Mouse (Mus musculus): Measurements from ENCODE around the gene Rufy3. TPM values are rescaled to one million over a fixed set of nuclear protein-coding genes. Genes with fewer than 3 reads are reported as not detected.

Gene Rufy3
- total RNA-seq, 1 experiment = 10.8 TPM

DNA sequence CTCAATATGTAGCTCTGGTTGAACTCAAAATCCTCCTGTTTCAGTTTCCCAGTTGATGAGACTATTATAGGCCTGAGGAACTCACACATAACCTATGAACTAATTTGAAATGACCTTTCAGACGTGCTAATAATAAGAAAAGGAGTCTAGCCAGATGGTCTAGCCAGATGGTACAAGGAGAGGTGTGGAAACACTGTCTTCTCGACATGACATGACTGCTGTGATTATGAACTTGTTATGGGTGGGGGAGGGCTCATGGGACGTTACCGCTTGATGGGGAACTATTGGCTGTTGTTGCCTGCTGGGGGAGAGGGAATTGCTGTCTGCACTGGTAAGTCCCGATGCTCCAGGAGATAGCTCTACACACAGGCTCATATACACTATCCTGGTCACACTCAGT is 132.5 kb downstream of the Rufy3 start:
- Histone ChIP-seq H3K4me3 (ENCODE audit: insufficient read depth in 1 of 2, low read depth in 1 of 2, low read length in 2 of 2, poor library complexity in 1 of 2, severe bottlenecking in 1 of 2) (no peak overlapping the region), H3K27ac (ENCODE audit: insufficient read depth, low read depth, low read length, poor library complexity, severe bottlenecking) (no peak overlapping the region), H3K9ac (ENCODE audit: insufficient read depth, low read depth, low read length, poor library complexity, severe bottlenecking) (no peak overlapping the region), H3K36me3 (ENCODE audit: control insufficient read depth, insufficient read depth, low read length, poor library complexity, severe bottlenecking) (no peaks in the 10 kb centered on the region), H3K9me3 (ENCODE audit: control insufficient read depth, insufficient read depth, low read depth, low read length) (no peaks in the 10 kb centered on the region), H3K4me1 (ENCODE audit: control insufficient read depth in 2 of 2, insufficient read depth in 2 of 2, low read length in 2 of 2, poor library complexity in 1 of 2) (no peaks in the 10 kb centered on the region)
- no peak for DNase-seq (ENCODE audit: low read depth, low spot score)
- TF ChIP-seq CHD2 (IDR thresholded peaks at IDR 0.05; ENCODE audit: low read depth, low read length) (no peak), HCFC1 (IDR thresholded peaks at IDR 0.05; ENCODE audit: borderline replicate concordance, insufficient read depth, low read length) (no peak), MAFK (IDR thresholded peaks at IDR 0.05; ENCODE audit: insufficient read depth, low read depth, low read length) (no peak), ZC3H11A (IDR thresholded peaks at IDR 0.05; ENCODE audit: borderline replicate concordance, low read depth, low read length) (no peak), ZNF384 (IDR thresholded peaks at IDR 0.05; ENCODE audit: low read depth, low read length) (no peak)
- in situ Hi-C loops (cut with MboI; ENCODE audit: low sequenced_read_pairs in 2 of 2, unreplicated experiment in 2 of 2) = no loop called here

GRCm38 (mm10) chr5:88699251-88699913 is 134.5 kb downstream of the Rufy3 start:
- no peak for TF ChIP-seq ZC3H11A (IDR thresholded peaks at IDR 0.05; ENCODE audit: borderline replicate concordance, low read depth, low read length)
- TF ChIP-seq ZNF384 (IDR thresholded peaks at IDR 0.05; ENCODE audit: low read depth, low read length) = no peak
- TF ChIP-seq HCFC1 (IDR thresholded peaks at IDR 0.05; ENCODE audit: borderline replicate concordance, insufficient read depth, low read length) = no peak
- TF ChIP-seq CHD2 (IDR thresholded peaks at IDR 0.05; ENCODE audit: low read depth, low read length) = no peak
- no peak for TF ChIP-seq MAFK (IDR thresholded peaks at IDR 0.05; ENCODE audit: insufficient read depth, low read depth, low read length)
- H3K4me1 ChIP-seq (ENCODE audit: control insufficient read depth in 2 of 2, insufficient read depth in 2 of 2, low read length in 2 of 2, poor library complexity in 1 of 2) = no peaks in the 10 kb centered on the region
- no peak overlapping the region for H3K9ac ChIP-seq (ENCODE audit: insufficient read depth, low read depth, low read length, poor library complexity, severe bottlenecking)
- in situ Hi-C loops (cut with MboI; ENCODE audit: low sequenced_read_pairs in 2 of 2, unreplicated experiment in 2 of 2) = no loop called here
- no peak overlapping the region for H3K27ac ChIP-seq (ENCODE audit: insufficient read depth, low read depth, low read length, poor library complexity, severe bottlenecking)
- no peak for DNase-seq (ENCODE audit: low read depth, low spot score)
- H3K9me3 ChIP-seq (ENCODE audit: control insufficient read depth, insufficient read depth, low read depth, low read length) = no peaks in the 10 kb centered on the region
- no peaks in the 10 kb centered on the region for H3K36me3 ChIP-seq (ENCODE audit: control insufficient read depth, insufficient read depth, low read length, poor library complexity, severe bottlenecking)
- H3K4me3 ChIP-seq (ENCODE audit: insufficient read depth in 1 of 2, low read depth in 1 of 2, low read length in 2 of 2, poor library complexity in 1 of 2, severe bottlenecking in 1 of 2) = no peak overlapping the region

Other genes with a start within 250 kb of the Rufy3 start
- gene Prol1, start 247.7 kb upstream of the Rufy3 start, total RNA-seq (2012; rRNA removed) = not detected in 2 replicates
- gene Amtn, start 188.9 kb upstream of the Rufy3 start, total RNA-seq (2012; rRNA removed) = not detected in 2 replicates
- gene Ambn, start 109.0 kb upstream of the Rufy3 start, total RNA-seq (2012; rRNA removed) = not detected in 2 replicates
- gene Enam, start 77.1 kb upstream of the Rufy3 start, total RNA-seq (2012; rRNA removed) = not detected in 2 replicates
- gene Jchain, start 37.1 kb upstream of the Rufy3 start, total RNA-seq (2012; rRNA removed) = 0.42 and 2.2 TPM in 2 replicates
- 43.4 and 71.0 TPM in 2 replicates for gene Utp3, start 10.6 kb upstream of the Rufy3 start, total RNA-seq (2012; rRNA removed)
- gene Grsf1, start 111.1 kb downstream of the Rufy3 start, total RNA-seq (2012; rRNA removed) = 37.7 and 54.2 TPM in 2 replicates
- 6.5 and 10.9 TPM in 2 replicates for gene Mob1b, start 155.8 kb downstream of the Rufy3 start, total RNA-seq (2012; rRNA removed)
- 11.3 and 18.2 TPM in 2 replicates for gene Dck, start 200.0 kb downstream of the Rufy3 start, total RNA-seq (2012; rRNA removed)

All from ES-E14 (cell line).